Mouse (Mus musculus) limb, embryonic 12.5 days (tissue): ENCODE measurements around the gene H2al1d. TPM values are rescaled to one million over a fixed set of nuclear protein-coding genes. Genes with fewer than 3 reads are reported as not detected.
A peak's percentile ranks its signal among the peaks of the same experiment; 100 is the strongest.
"Not testable (repeated sequence)": the region's sequence is repeated elsewhere in the genome, so short reads cannot be mapped to it uniquely, and the experiment has no call there.

Experiments used
- ATAC-seq: fragments of 200-750 bp; cut with Nextera tagmentation; 2 replicates; pipeline ENCODE4 v1.8.0; 2017; ENCODE audit warnings: low read depth, moderate TSS enrichment; ENCODE audit not compliant: insufficient number of reproducible peaks, insufficient read depth, low FRiP score, low TSS enrichment
- H3K27ac ChIP-seq: fragments of 300-500 bp; sonication (generic); 2 replicates; pipeline ENCODE4 v1.5.1; 2016; ENCODE audit warnings: mild to moderate bottlenecking, moderate library complexity
- H3K27me3 ChIP-seq: fragments of 300-500 bp; sonication (generic); 2 replicates; pipeline ENCODE4 v1.6.1; 2016; ENCODE audit warnings: mild to moderate bottlenecking, moderate library complexity
- H3K36me3 ChIP-seq: fragments of 300-500 bp; sonication (generic); 2 replicates; pipeline ENCODE4 v1.6.1; 2016; ENCODE audit warnings: mild to moderate bottlenecking, moderate library complexity
- H3K4me1 ChIP-seq: fragments of 300-500 bp; sonication (generic); replicated peaks from 2 replicates; pipeline ENCODE4 v1.6.1; 2016
- H3K4me2 ChIP-seq: fragments of 300-500 bp; sonication (generic); 2 replicates; pipeline ENCODE4 v1.6.1; 2016; ENCODE audit warnings: mild to moderate bottlenecking, moderate library complexity
- H3K4me3 ChIP-seq: fragments of 300-500 bp; sonication (generic); replicated peaks from 2 replicates; pipeline ENCODE4 v1.5.1; 2016; ENCODE audit warnings: mild to moderate bottlenecking
- H3K9ac ChIP-seq: fragments of 300-500 bp; sonication (generic); replicated peaks from 2 replicates; pipeline ENCODE4 v1.6.1; 2016; ENCODE audit warnings: mild to moderate bottlenecking, moderate library complexity
- H3K9me3 ChIP-seq: fragments of 300-500 bp; sonication (generic); 2 replicates; pipeline ENCODE4 v1.6.1; 2016; ENCODE audit warnings: mild to moderate bottlenecking, moderate library complexity
- WGBS: fragments of 180-500 bp; shearing (Covaris S2); methylation state at CpG from one replicate; pipeline ENCODE4 v1.1.7; 2016; 5-methylcytosine and 5-hydroxymethylcytosine counted together
- polyA plus RNA-seq: library from polyadenylated mRNA; unstranded; fragments of >200 nt; fragmentation: Nextera tagmentation; extraction: Ambion mirVana; gene quantifications from 2 replicates; pipeline ENCODE4 v1.2.1, GENCODE M21; 2016

H2al1d gene
- polyA plus RNA-seq, 1 experiment from 2014 or later = not detected

GRCm38 (mm10) chrX:11311634-11312033 is 3.0 kb downstream of the H2al1d start, which contains the start of gene H2al1e:
TSS of gene H2al1e (plus strand) at chrX:11311934.
- H3K4me1 ChIP-seq, H3K36me3 ChIP-seq, H3K9ac ChIP-seq, ATAC-seq, H3K27ac ChIP-seq, H3K4me2 ChIP-seq, H3K4me3 ChIP-seq, H3K9me3 ChIP-seq, H3K27me3 ChIP-seq: not testable (repeated sequence)
- WGBS = no CpG with 5 or more reads among the region's 3 CpGs

GRCm38 (mm10) chrX:11314858-11315257 is 6.2 kb downstream of the H2al1d start, which contains the start of gene H2al1f:
TSS of gene H2al1f (plus strand) at chrX:11315158.
- WGBS = no CpG with 5 or more reads among the region's 6 CpGs
- not testable (repeated sequence) for H3K4me2 ChIP-seq, H3K36me3 ChIP-seq, ATAC-seq, H3K9me3 ChIP-seq, H3K4me3 ChIP-seq, H3K27ac ChIP-seq, H3K27me3 ChIP-seq, H3K9ac ChIP-seq, H3K4me1 ChIP-seq

GRCm38 (mm10) chrX:11317956-11318355 is 9.3 kb downstream of the H2al1d start, which contains the start of gene H2al1g:
TSS of gene H2al1g (plus strand) at chrX:11318256.
- WGBS = no CpG with 5 or more reads among the region's 3 CpGs
- not testable (repeated sequence) for H3K27me3 ChIP-seq, H3K27ac ChIP-seq, H3K4me3 ChIP-seq, H3K36me3 ChIP-seq, H3K4me1 ChIP-seq, H3K9me3 ChIP-seq, H3K4me2 ChIP-seq, ATAC-seq, H3K9ac ChIP-seq

- not testable (repeated sequence) for H3K36me3 ChIP-seq, H3K9ac ChIP-seq, H3K27ac ChIP-seq, H3K9me3 ChIP-seq, H3K4me3 ChIP-seq, H3K4me2 ChIP-seq, ATAC-seq, H3K4me1 ChIP-seq, H3K27me3 ChIP-seq
- WGBS = no CpG with 5 or more reads among the region's 6 CpGs
Measured at GRCm38 (mm10) chrX:11321192-11321591, 12.6 kb downstream of the H2al1d start, which contains the start of gene H2al1h. TSS of gene H2al1h (plus strand) at chrX:11321492.

- not testable (repeated sequence) for H3K4me2 ChIP-seq, H3K4me3 ChIP-seq, H3K9me3 ChIP-seq, H3K4me1 ChIP-seq, H3K27ac ChIP-seq, H3K27me3 ChIP-seq, H3K9ac ChIP-seq, H3K36me3 ChIP-seq, ATAC-seq
- no CpG with 5 or more reads among the region's 5 CpGs for WGBS
Measured at GRCm38 (mm10) chrX:11324359-11324758, 15.7 kb downstream of the H2al1d start, which contains the start of gene H2al1i. TSS of gene H2al1i (plus strand) at chrX:11324659.

- WGBS = 81% methylated on average over 2 of the region's 2 CpGs
- not testable (repeated sequence) for H3K4me2 ChIP-seq, ATAC-seq
Measured at GRCm38 (mm10) chrX:11327522-11327921, 18.9 kb downstream of the H2al1d start, which contains the start of gene H2al1j. TSS of gene H2al1j (plus strand) at chrX:11327822.

GRCm38 (mm10) chrX:11345762-11346161 is 37.1 kb downstream of the H2al1d start:
- Histone ChIP-seq H3K9me3 (no peaks in the 10 kb centered on the region), H3K36me3 (no peaks in the 10 kb centered on the region), H3K4me2 (peak overlapping the region; percentile 27; the same call in 1 of the 2 replicates), H3K27me3 (peaks cover 3% of the 10 kb centered on the region; the same call in 1 of the 2 replicates), H3K27ac (peak overlapping the region; percentile 59), H3K9ac (no peak overlapping the region), H3K4me1 (peaks cover 9% of the 10 kb centered on the region; the same call in 1 of the 2 replicates), H3K4me3 (no peak overlapping the region)
- 24% methylated on average over 9 of the region's 9 CpGs for WGBS
- ATAC-seq = peak; percentile 42; the same call in 1 of the 2 replicates

More at GRCm38 (mm10) chrX:11327522-11327921, 18.9 kb downstream of the H2al1d start, which contains the start of gene H2al1j:
- H3K9ac ChIP-seq, H3K36me3 ChIP-seq, H3K4me1 ChIP-seq, H3K27ac ChIP-seq, H3K9me3 ChIP-seq, H3K4me3 ChIP-seq: not testable (repeated sequence)
- peaks cover 25% of the 10 kb centered on the region for H3K27me3 ChIP-seq

- no peaks in the 10 kb centered on the region for H3K9me3 ChIP-seq
- ATAC-seq = no peak
- H3K27ac ChIP-seq = no peak overlapping the region
- no peaks in the 10 kb centered on the region for H3K36me3 ChIP-seq
- no peak overlapping the region for H3K4me3 ChIP-seq
- H3K27me3 ChIP-seq = peaks cover 9% of the 10 kb centered on the region; the same call in 1 of the 2 replicates
- H3K9ac ChIP-seq = no peak overlapping the region
- 88% methylated on average over 3 of the region's 3 CpGs for WGBS
- H3K4me1 ChIP-seq = peaks cover 9% of the 10 kb centered on the region; the same call in 1 of the 2 replicates
- no peak overlapping the region for H3K4me2 ChIP-seq
Measured at GRCm38 (mm10) chrX:11346756-11347155, 38.1 kb downstream of the H2al1d start.

Other genes starting within 250 kb of the H2al1d start
- not detected in 2 replicates for gene H2al1a, start 9.6 kb upstream of the H2al1d start, polyA plus RNA-seq
- gene H2al1b, start 6.4 kb upstream of the H2al1d start, polyA plus RNA-seq = not detected in 2 replicates
- not detected in 2 replicates for gene H2al1c, start 3.2 kb upstream of the H2al1d start, polyA plus RNA-seq
- not detected in 2 replicates for gene H2al1e, start 3.1 kb downstream of the H2al1d start, polyA plus RNA-seq
- gene H2al1f, start 6.3 kb downstream of the H2al1d start, polyA plus RNA-seq = not detected in 2 replicates
- gene H2al1g, start 9.4 kb downstream of the H2al1d start, polyA plus RNA-seq = not detected in 2 replicates
- gene H2al1h, start 12.7 kb downstream of the H2al1d start, polyA plus RNA-seq = not detected in 2 replicates
- gene H2al1i, start 15.8 kb downstream of the H2al1d start, polyA plus RNA-seq = not detected in 2 replicates
- not detected in 2 replicates for gene H2al1j, start 19.0 kb downstream of the H2al1d start, polyA plus RNA-seq